ENCODE assay signal across 9 mouse cellular contexts in genomic region chr16:92699531-92700397, GRCm38 (mm10).
A peak's percentile ranks its signal among the peaks of the same experiment; 100 is the strongest.
DNase-seq lines count a peak whose midpoint lies in the region; ATAC-seq and TF ChIP-seq lines count a peak whose summit lies in the region.
"Had no signal": no experiment of that assay in that cellular context is flagged by ENCODE, and none has a peak within 500 bp of the region (broad histone marks: within the 10 kb centered on the region; RNA-seq: fewer than 3 reads in every experiment).

No protein-coding gene starts in this region.

- no peak overlapping the region for H3K27ac ChIP-seq in kidney, embryonic 16.5 days (ENCODE audit: low read length)
- peak overlapping the region; percentile 16; the same call in 1 of the 2 replicates for H3K27ac ChIP-seq in bone marrow macrophage, adult 2 months (ENCODE audit: insufficient read depth, low read depth, low read length)
- no peak overlapping the region for H3K27ac ChIP-seq in hindbrain, embryonic 12.5 days
- H3K27ac ChIP-seq in macrophage: 0 out of 2 replicates have a peak overlapping the region, but pooled peaks have one; percentile 5

- no peak for ATAC-seq in kidney, embryonic 16.5 days (ENCODE audit: low FRiP score, low TSS enrichment)
- ATAC-seq in hindbrain, embryonic 12.5 days (ENCODE audit: low FRiP score): no peak
- no peak for ATAC-seq in cerebellum, adult (ENCODE audit: insufficient number of reproducible peaks, low FRiP score, low TSS enrichment)
- no peak for ATAC-seq in monocyte, adult 5-6 weeks (replicated peaks; ENCODE audit: insufficient number of reproducible peaks, low FRiP score, low TSS enrichment, poor library complexity, severe bottlenecking)

- WGBS in kidney, embryonic 16.5 days: 3% methylated on average over 27 of the region's 27 CpGs
- 2% methylated on average over 27 of the region's 27 CpGs for whole genome bisulfite sequencing in hindbrain, embryonic 12.5 days
- WGBS in macrophage (ENCODE audit: missing documents): 69% methylated on average over 27 of the region's 27 CpGs

- H3K9ac ChIP-seq in kidney, embryonic 16.5 days (replicated peaks; ENCODE audit: low read length): no peak overlapping the region; the same call in 1 of the 2 replicates
- no peak overlapping the region for H3K9ac ChIP-seq in hindbrain, embryonic 12.5 days

- TF ChIP-seq CTCF in bone marrow macrophage, adult 2 months (IDR thresholded peaks at IDR 0.05; ENCODE audit: low read depth, low read length): no peak

- H3K9me3 ChIP-seq in kidney, embryonic 16.5 days (ENCODE audit: low read length): no peaks in the 10 kb centered on the region
- no peaks in the 10 kb centered on the region for H3K9me3 ChIP-seq in hindbrain, embryonic 12.5 days (replicated peaks)

- peak overlapping the region; percentile 66 for H3K4me3 ChIP-seq in kidney, embryonic 16.5 days (ENCODE audit: low read length)
- no peak overlapping the region for H3K4me3 ChIP-seq in bone marrow macrophage, adult 2 months (ENCODE audit: insufficient read depth, low read length)
- H3K4me3 ChIP-seq in hindbrain, embryonic 12.5 days: no peak overlapping the region
- H3K4me3 ChIP-seq in macrophage (ENCODE audit: inconsistent target): no peak overlapping the region

- peaks cover 82% of the 10 kb centered on the region for H3K79me2 ChIP-seq in macrophage (ENCODE audit: inconsistent target)

- H3K4me2 ChIP-seq in kidney, embryonic 16.5 days (replicated peaks; ENCODE audit: low read depth, low read length): peak overlapping the region; percentile 33
- H3K4me2 ChIP-seq in hindbrain, embryonic 12.5 days (replicated peaks): peak overlapping the region; percentile 99; the same call in 1 of the 2 replicates

- no peak for DNase-seq in kidney, adult 18-20 months
- no peak for DNase-seq in adipocyte (ENCODE audit: low spot score)
- DNase-seq: kidney, postnatal 25 days had no signal

- peaks cover 44% of the 10 kb centered on the region for H3K27me3 ChIP-seq in kidney, embryonic 16.5 days (ENCODE audit: insufficient read depth, low read length)
- peaks cover 78% of the 10 kb centered on the region for H3K27me3 ChIP-seq in hindbrain, embryonic 12.5 days

- no peak for TF ChIP-seq POLR2A in bone marrow macrophage, adult 2 months (IDR thresholded peaks at IDR 0.05; ENCODE audit: borderline replicate concordance, low read depth, low read length)

- peaks cover 33% of the 10 kb centered on the region for H3K4me1 ChIP-seq in kidney, embryonic 16.5 days (ENCODE audit: insufficient read depth, low read length)
- peaks cover 44% of the 10 kb centered on the region for H3K4me1 ChIP-seq in bone marrow macrophage, adult 2 months (ENCODE audit: control insufficient read depth, insufficient read depth, low read length)
- H3K4me1 ChIP-seq in hindbrain, embryonic 12.5 days: peaks cover 37% of the 10 kb centered on the region

- H3K36me3 ChIP-seq in kidney, embryonic 16.5 days (ENCODE audit: insufficient read depth, low read length): no peaks in the 10 kb centered on the region
- no peaks in the 10 kb centered on the region for H3K36me3 ChIP-seq in hindbrain, embryonic 12.5 days
- H3K36me3 ChIP-seq in macrophage (ENCODE audit: inconsistent target): no peaks in the 10 kb centered on the region

Comparison
In these comparisons a context has a peak if more than half of its experiments do, and no peak if none do; other contexts are left out.
1. H3K27ac ChIP-seq: peak in bone marrow macrophage, adult 2 months (single experiment) and macrophage (single experiment); none in kidney, embryonic 16.5 days (single experiment) and hindbrain, embryonic 12.5 days (single experiment).